Mouse (Mus musculus) cortical plate, adult 2 months (tissue): ENCODE data around the gene Cops2. TPM values are rescaled to one million over a fixed set of nuclear protein-coding genes. Genes with fewer than 3 reads are reported as not detected.

ENCODE experiments used
- H3K27ac ChIP-seq: fragments of 200-500 bp; 2 replicates; pipeline ENCODE4 v1.5.1; 2012; ENCODE audit warnings: low read length, control low read depth, inconsistent platforms; ENCODE audit not compliant: insufficient read depth
- H3K4me1 ChIP-seq: fragments of 200-500 bp; 2 replicates; pipeline ENCODE4 v1.6.1; 2011; ENCODE audit warnings: low read length; ENCODE audit not compliant: control insufficient read depth, insufficient read depth
- H3K4me3 ChIP-seq: fragments of 200-500 bp; 2 replicates; pipeline ENCODE4 v1.5.1; 2011; ENCODE audit warnings: mild to moderate bottlenecking, low read length, control low read depth; ENCODE audit not compliant: insufficient read depth
- CTCF ChIP-seq: fragments of 200-500 bp; IDR thresholded peaks from 2 replicates; pipeline ENCODE4 v1.5.1; 2011; ENCODE audit warnings: mild to moderate bottlenecking, control low read depth, low read length; ENCODE audit not compliant: insufficient read depth; ENCODE audit errors: extremely low read depth
- POLR2A ChIP-seq: fragments of 200-500 bp; IDR thresholded peaks from 2 replicates; pipeline ENCODE4 v1.6.1; 2011; ENCODE audit warnings: mild to moderate bottlenecking, low read length, control low read depth; ENCODE audit not compliant: insufficient read depth; ENCODE audit errors: extremely low read depth
- polyA plus RNA-seq: library from polyadenylated mRNA; depleted of rRNA; stranded (reverse); fragments of >200 nt; gene quantifications from 2 replicates; pipeline ENCODE4 v1.2.3, GENCODE M21; 2012

Cops2 gene
- polyA plus RNA-seq, 1 experiment: 71.0 TPM

GRCm38 (mm10) chr2:125801038-125801437, 57.9 kb downstream of the Cops2 start:
- TF ChIP-seq POLR2A: no peak
- no peak for TF ChIP-seq CTCF
- no peak overlapping the region for H3K4me3 ChIP-seq
- no peak overlapping the region for H3K27ac ChIP-seq
- peaks cover 2% of the 10 kb centered on the region for H3K4me1 ChIP-seq

GRCm38 (mm10) chr2:125800428-125800827, 58.5 kb downstream of the Cops2 start:
- Histone ChIP-seq H3K4me1 (peaks cover 2% of the 10 kb centered on the region), H3K4me3 (no peak overlapping the region), H3K27ac (no peak overlapping the region)
- no peak for TF ChIP-seq CTCF
- no peak for TF ChIP-seq POLR2A

GRCm38 (mm10) chr2:125797872-125798271, 61.1 kb downstream of the Cops2 start:
- H3K4me3 ChIP-seq: no peak overlapping the region
- H3K27ac ChIP-seq: no peak overlapping the region
- no peak for TF ChIP-seq CTCF
- TF ChIP-seq POLR2A: no peak
- peaks cover 2% of the 10 kb centered on the region for H3K4me1 ChIP-seq

GRCm38 (mm10) chr2:125795118-125795517, 63.8 kb downstream of the Cops2 start:
- no peak overlapping the region for H3K27ac ChIP-seq
- H3K4me1 ChIP-seq: no peaks in the 10 kb centered on the region
- TF ChIP-seq CTCF (no peak), POLR2A (no peak)

GRCm38 (mm10) chr2:125794166-125794565, 64.8 kb downstream of the Cops2 start:
- Histone ChIP-seq H3K27ac (no peak overlapping the region), H3K4me3 (no peak overlapping the region), H3K4me1 (no peaks in the 10 kb centered on the region)
- TF ChIP-seq CTCF: no peak
- no peak for TF ChIP-seq POLR2A

More at GRCm38 (mm10) chr2:125795118-125795517, 63.8 kb downstream of the Cops2 start:
- no peak overlapping the region for H3K4me3 ChIP-seq

- H3K4me1 ChIP-seq: peaks cover under 1% of the 10 kb centered on the region; the same call in 1 of the 2 replicates
- H3K27ac ChIP-seq: no peak overlapping the region
- no peak overlapping the region for H3K4me3 ChIP-seq
- TF ChIP-seq CTCF (no peak), POLR2A (no peak)
Observed at GRCm38 (mm10) chr2:125792879-125793261, 66.1 kb downstream of the Cops2 start.

- H3K4me3 ChIP-seq: no peak overlapping the region
- TF ChIP-seq POLR2A (no peak), CTCF (no peak)
- H3K4me1 ChIP-seq: peaks cover 3% of the 10 kb centered on the region; the same call in 1 of the 2 replicates
- H3K27ac ChIP-seq: no peak overlapping the region
Observed at GRCm38 (mm10) chr2:125792144-125792878, 66.6 kb downstream of the Cops2 start.

- Histone ChIP-seq H3K27ac (no peak overlapping the region), H3K4me1 (peaks cover 3% of the 10 kb centered on the region; the same call in 1 of the 2 replicates), H3K4me3 (no peak overlapping the region)
- TF ChIP-seq CTCF (no peak), POLR2A (no peak)
Observed at GRCm38 (mm10) chr2:125791485-125791885, 67.5 kb downstream of the Cops2 start.

- Histone ChIP-seq H3K4me3 (no peak overlapping the region), H3K4me1 (peaks cover 3% of the 10 kb centered on the region; the same call in 1 of the 2 replicates), H3K27ac (no peak overlapping the region)
- TF ChIP-seq POLR2A: no peak
- TF ChIP-seq CTCF: no peak
Observed at GRCm38 (mm10) chr2:125790242-125790641, 68.7 kb downstream of the Cops2 start.

- TF ChIP-seq CTCF (no peak), POLR2A (no peak)
- Histone ChIP-seq H3K4me3 (no peak overlapping the region), H3K4me1 (peaks cover 3% of the 10 kb centered on the region; the same call in 1 of the 2 replicates), H3K27ac (no peak overlapping the region)
Observed at GRCm38 (mm10) chr2:125789265-125789664, 69.7 kb downstream of the Cops2 start.

GRCm38 (mm10) chr2:125788785-125789184, 70.2 kb downstream of the Cops2 start:
- Histone ChIP-seq H3K4me3 (no peak overlapping the region), H3K4me1 (peaks cover 4% of the 10 kb centered on the region), H3K27ac (no peak overlapping the region)
- TF ChIP-seq POLR2A: no peak
- TF ChIP-seq CTCF: no peak
